Mouse (Mus musculus): ENCODE results near the gene Tmem205. TPM values are rescaled to one million over a fixed set of nuclear protein-coding genes. Genes with fewer than 3 reads are reported as not detected.
A peak's percentile ranks its signal among the peaks of the same experiment; 100 is the strongest.

Tmem205 gene
- polyA plus RNA-seq (2016; fragmentation: Nextera tagmentation; extraction: Ambion mirVana) = 38.3 and 38.4 TPM in 2 replicates

DNA sequence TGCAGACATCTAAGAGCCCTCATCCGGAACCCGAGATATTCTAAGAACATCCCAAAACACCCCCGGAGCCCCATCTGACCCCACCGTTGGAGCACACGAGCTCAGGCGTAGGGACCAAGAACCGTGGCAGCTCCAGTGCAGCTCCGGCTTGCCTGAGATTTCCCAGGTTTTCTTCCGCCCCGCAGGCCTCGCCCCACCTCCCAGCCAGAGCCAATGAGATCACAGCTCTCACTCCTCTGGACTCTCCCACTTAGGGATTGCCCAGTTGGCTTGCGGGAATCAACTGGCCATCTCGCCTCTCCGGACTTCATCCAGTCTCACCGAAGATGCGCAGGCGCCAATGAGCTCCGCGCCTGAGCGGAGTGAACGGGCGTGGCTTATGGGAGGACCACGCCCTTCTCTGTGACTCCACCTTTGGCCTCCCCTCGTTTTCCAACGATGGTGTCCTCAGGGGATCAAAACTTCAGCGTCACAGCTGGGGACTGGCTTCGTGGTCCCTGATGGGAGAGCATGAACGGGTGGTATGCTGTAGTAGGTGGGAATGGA is at the start of gene Tmem205, which contains the start of gene Ccdc159:
Gene Tmem205 (minus strand): TSS at position 349 of the 546 bp plus-strand sequence.
Gene Ccdc159 (plus strand): TSS at position 264 of the 546 bp plus-strand sequence.
- Histone ChIP-seq H3K4me2 (peak within 1 kb of the TSS; percentile 76), H3K27me3 (replicated peaks) (no peaks in the 10 kb centered on the region), H3K4me3 (peak within 1 kb of the TSS; percentile 60), H3K9me3 (replicated peaks) (no peaks in the 10 kb centered on the region), H3K9ac (peak within 1 kb of the TSS; percentile 76), H3K36me3 (no peaks in the 10 kb centered on the region; the same call in 1 of the 2 replicates), H3K4me1 (replicated peaks) (peaks cover 40% of the 10 kb centered on the region), H3K27ac (ENCODE audit: poor library complexity, severe bottlenecking) (peak within 1 kb of the TSS; percentile 37)
- peak; percentile 91 for ATAC-seq (ENCODE audit: insufficient number of reproducible peaks, low FRiP score)
- under 1% methylated on average over 28 of the region's 28 CpGs for WGBS

GRCm38 (mm10) chr9:21976626-21977175 is 49.3 kb upstream of the Tmem205 start:
- WGBS = 87% methylated on average over 10 of the region's 10 CpGs
- Histone ChIP-seq H3K27ac (ENCODE audit: poor library complexity, severe bottlenecking) (no peak overlapping the region), H3K4me3 (no peak overlapping the region), H3K9me3 (replicated peaks) (peaks cover 4% of the 10 kb centered on the region; the same call in 1 of the 2 replicates), H3K4me2 (no peak overlapping the region), H3K36me3 (no peaks in the 10 kb centered on the region), H3K27me3 (replicated peaks) (peaks cover 23% of the 10 kb centered on the region), H3K9ac (no peak overlapping the region), H3K4me1 (replicated peaks) (no peaks in the 10 kb centered on the region)
- ATAC-seq (ENCODE audit: insufficient number of reproducible peaks, low FRiP score) = no peak

GRCm38 (mm10) chr9:21969304-21969703 is 41.9 kb upstream of the Tmem205 start:
- Histone ChIP-seq H3K4me3 (no peak overlapping the region), H3K4me1 (replicated peaks) (no peaks in the 10 kb centered on the region), H3K27ac (ENCODE audit: poor library complexity, severe bottlenecking) (no peak overlapping the region), H3K9ac (no peak overlapping the region), H3K36me3 (no peaks in the 10 kb centered on the region), H3K27me3 (replicated peaks) (no peaks in the 10 kb centered on the region), H3K4me2 (no peak overlapping the region), H3K9me3 (replicated peaks) (no peaks in the 10 kb centered on the region)
- 85% methylated on average over 4 of the region's 4 CpGs for WGBS
- no peak for ATAC-seq (ENCODE audit: insufficient number of reproducible peaks, low FRiP score)

DNA sequence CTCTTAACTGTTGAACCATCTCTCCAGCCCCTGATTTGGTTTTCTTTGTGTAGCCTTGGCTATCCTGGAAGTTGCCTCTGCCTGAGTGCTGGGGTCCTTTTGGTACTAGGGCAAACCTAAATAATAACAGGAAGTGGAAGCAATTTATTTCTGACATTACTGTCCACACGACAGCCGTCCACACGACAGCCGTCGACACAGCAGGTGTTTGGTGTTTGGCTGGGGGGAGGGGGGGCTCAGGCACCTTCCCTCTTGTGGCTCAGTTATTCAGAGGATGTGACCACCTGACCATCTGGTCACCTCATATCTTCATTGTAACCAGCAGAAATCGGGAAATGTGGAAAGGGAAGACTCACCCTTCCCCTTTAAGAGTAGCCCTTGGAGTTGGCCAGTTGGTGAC is 41.5 kb upstream of the Tmem205 start:
- Histone ChIP-seq H3K4me3 (no peak overlapping the region), H3K9ac (no peak overlapping the region), H3K4me2 (no peak overlapping the region), H3K36me3 (no peaks in the 10 kb centered on the region), H3K4me1 (replicated peaks) (peaks cover 3% of the 10 kb centered on the region), H3K9me3 (replicated peaks) (no peaks in the 10 kb centered on the region), H3K27me3 (replicated peaks) (no peaks in the 10 kb centered on the region), H3K27ac (ENCODE audit: poor library complexity, severe bottlenecking) (no peak overlapping the region)
- no peak for ATAC-seq (ENCODE audit: insufficient number of reproducible peaks, low FRiP score)
- WGBS = 61% methylated on average over 6 of the region's 6 CpGs

DNA sequence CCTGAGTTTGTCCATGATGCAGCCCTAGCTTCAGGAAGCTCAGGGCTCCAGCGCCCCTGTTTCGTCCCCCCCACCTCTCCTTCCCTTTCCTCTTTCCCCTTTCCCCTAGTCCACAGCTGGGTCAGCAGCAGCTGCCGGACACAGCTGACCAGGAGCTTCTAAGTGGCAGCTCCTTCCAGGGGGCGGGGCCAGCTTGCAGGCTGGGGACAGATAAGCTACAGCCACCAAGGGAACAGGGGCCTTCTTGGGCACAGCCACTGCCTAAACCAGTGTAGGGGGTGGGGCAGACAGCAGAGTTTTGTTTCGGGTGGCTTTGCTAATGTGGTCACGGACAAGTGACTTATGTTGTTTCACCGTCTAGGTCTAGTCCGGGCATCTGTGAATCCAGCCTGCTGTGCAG is 36.1 kb upstream of the Tmem205 start, which contains the start of gene Epor:
Gene Epor (minus strand): TSS at position 90 of the 400 bp plus-strand sequence.
- peak within 1 kb of the TSS; percentile 55 for H3K4me3 ChIP-seq
- peaks cover 26% of the 10 kb centered on the region for H3K27me3 ChIP-seq (replicated peaks)
- ATAC-seq (ENCODE audit: insufficient number of reproducible peaks, low FRiP score) = peak; percentile 89
- peak within 1 kb of the TSS; percentile 49 for H3K9ac ChIP-seq
- 5% methylated on average over 8 of the region's 8 CpGs for WGBS
- peaks cover 10% of the 10 kb centered on the region for H3K36me3 ChIP-seq
- no peaks in the 10 kb centered on the region for H3K9me3 ChIP-seq (replicated peaks)
- H3K4me2 ChIP-seq = peak within 1 kb of the TSS; percentile 92
- peaks cover 38% of the 10 kb centered on the region for H3K4me1 ChIP-seq (replicated peaks)
- peak within 1 kb of the TSS; percentile 61 for H3K27ac ChIP-seq (ENCODE audit: poor library complexity, severe bottlenecking)

DNA sequence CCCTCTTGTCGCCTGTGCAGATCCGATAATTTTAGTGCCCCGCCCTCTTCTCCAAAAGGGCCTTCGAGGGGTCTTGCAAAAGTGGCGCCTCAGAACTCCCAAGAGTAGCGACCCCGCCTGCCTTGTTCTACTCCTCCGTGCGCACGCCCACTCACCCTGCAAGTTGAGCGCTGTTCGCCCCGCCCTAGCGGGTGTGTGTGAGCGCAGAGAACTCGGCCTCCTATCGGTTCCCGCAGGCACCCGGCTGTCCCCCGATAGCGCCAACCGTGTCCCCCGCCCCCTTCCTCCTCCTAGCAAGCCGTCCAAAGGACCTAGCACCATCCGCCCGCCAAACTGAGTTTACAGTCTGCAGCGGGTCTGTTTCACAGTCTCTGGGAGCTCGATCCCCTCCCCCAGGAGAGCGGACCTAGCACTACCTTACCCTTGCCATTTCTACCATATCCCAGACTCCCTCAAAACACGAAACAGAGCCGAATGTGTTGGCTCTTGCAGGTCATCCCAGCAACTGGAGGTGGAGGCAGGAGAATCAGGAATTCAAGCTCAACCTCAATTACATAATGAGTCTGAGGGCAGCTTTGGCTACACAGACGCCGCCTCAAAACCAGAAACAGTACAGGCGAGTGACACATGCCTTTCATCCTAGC is 35.2 kb upstream of the Tmem205 start:
- Histone ChIP-seq H3K4me1 (replicated peaks) (peaks cover 40% of the 10 kb centered on the region), H3K27me3 (replicated peaks) (peaks cover 26% of the 10 kb centered on the region), H3K9ac (peak overlapping the region; percentile 49), H3K36me3 (peaks cover 14% of the 10 kb centered on the region), H3K27ac (ENCODE audit: poor library complexity, severe bottlenecking) (peak overlapping the region; percentile 61), H3K4me2 (peak overlapping the region; percentile 92), H3K4me3 (peak overlapping the region; percentile 55), H3K9me3 (replicated peaks) (no peaks in the 10 kb centered on the region)
- ATAC-seq (ENCODE audit: insufficient number of reproducible peaks, low FRiP score) = peak; percentile 91
- 2% methylated on average over 34 of the region's 34 CpGs for WGBS

DNA sequence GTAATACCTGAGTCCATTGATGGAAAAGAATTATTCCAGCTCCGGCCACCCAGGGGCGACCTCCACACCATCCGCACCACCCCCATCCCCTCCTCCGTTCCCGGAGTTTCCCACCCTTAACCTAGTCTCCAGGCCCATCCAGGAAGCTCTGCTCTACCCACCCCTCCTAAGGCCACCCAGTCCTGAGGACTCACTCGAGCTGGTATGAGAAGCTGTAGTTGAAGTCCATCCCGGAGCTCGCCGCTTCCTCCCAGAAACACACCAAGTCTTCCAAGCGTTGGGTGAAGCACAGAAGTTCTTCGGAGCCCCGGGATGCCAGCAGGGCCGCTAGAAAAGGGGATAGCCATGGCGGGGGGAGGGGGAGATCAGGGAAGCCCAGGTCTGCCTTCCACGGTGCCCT is 34.7 kb upstream of the Tmem205 start:
- peak overlapping the region; percentile 61 for H3K27ac ChIP-seq (ENCODE audit: poor library complexity, severe bottlenecking)
- H3K36me3 ChIP-seq = peaks cover 18% of the 10 kb centered on the region
- H3K4me2 ChIP-seq = peak overlapping the region; percentile 92
- H3K9ac ChIP-seq = peak overlapping the region; percentile 49
- peaks cover 40% of the 10 kb centered on the region for H3K4me1 ChIP-seq (replicated peaks)
- no peaks in the 10 kb centered on the region for H3K9me3 ChIP-seq (replicated peaks)
- WGBS = under 1% methylated on average over 15 of the region's 15 CpGs
- peak overlapping the region; percentile 55 for H3K4me3 ChIP-seq
- ATAC-seq (ENCODE audit: insufficient number of reproducible peaks, low FRiP score) = no peak
- peaks cover 26% of the 10 kb centered on the region for H3K27me3 ChIP-seq (replicated peaks)

DNA sequence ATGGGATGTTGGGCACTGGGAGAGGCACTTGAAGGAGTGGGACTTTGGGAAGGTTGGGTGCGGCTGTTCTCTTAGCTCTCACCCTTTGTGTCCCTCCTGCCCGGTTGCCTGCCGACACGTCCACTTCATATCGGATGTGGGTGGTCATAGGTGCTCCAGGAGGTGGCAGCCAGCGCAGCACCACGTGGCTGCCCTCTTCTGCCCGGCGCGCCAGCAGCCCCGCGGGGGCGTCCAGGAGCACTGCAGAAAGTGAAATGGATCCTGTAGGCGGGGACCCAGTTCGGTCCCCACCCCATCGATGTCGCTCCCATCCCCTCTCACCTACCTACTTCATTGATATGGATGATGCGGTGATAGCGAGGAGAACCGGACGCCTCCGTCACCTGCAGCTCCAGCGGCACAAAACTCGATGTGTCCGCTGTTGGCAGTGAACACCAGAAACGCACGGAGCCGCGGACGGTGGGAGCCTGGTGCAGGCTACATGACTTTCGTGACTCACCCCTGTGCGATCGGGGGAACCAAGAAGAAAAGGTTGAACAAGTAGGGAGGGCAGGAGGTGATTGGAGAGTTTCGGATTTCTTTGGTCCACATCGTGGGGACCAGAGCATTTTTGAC is 34.1 kb upstream of the Tmem205 start:
- 3% methylated on average over 35 of the region's 35 CpGs for WGBS
- Histone ChIP-seq H3K27ac (ENCODE audit: poor library complexity, severe bottlenecking) (no peak overlapping the region), H3K9ac (peak overlapping the region; percentile 49), H3K4me1 (replicated peaks) (peaks cover 40% of the 10 kb centered on the region), H3K4me3 (peak overlapping the region; percentile 55), H3K4me2 (peak overlapping the region; percentile 92), H3K36me3 (peaks cover 18% of the 10 kb centered on the region), H3K27me3 (replicated peaks) (peaks cover 26% of the 10 kb centered on the region), H3K9me3 (replicated peaks) (no peaks in the 10 kb centered on the region)
- no peak for ATAC-seq (ENCODE audit: insufficient number of reproducible peaks, low FRiP score)

- H3K4me2 ChIP-seq = peak overlapping the region; percentile 92
- H3K4me1 ChIP-seq (replicated peaks) = peaks cover 40% of the 10 kb centered on the region
- ATAC-seq (ENCODE audit: insufficient number of reproducible peaks, low FRiP score) = no peak
- H3K27ac ChIP-seq (ENCODE audit: poor library complexity, severe bottlenecking) = no peak overlapping the region
- no peak overlapping the region for H3K9ac ChIP-seq
- peaks cover 26% of the 10 kb centered on the region for H3K27me3 ChIP-seq (replicated peaks)
- WGBS = 19% methylated on average over 26 of the region's 26 CpGs
- no peaks in the 10 kb centered on the region for H3K9me3 ChIP-seq (replicated peaks)
- peak overlapping the region; percentile 55 for H3K4me3 ChIP-seq
- H3K36me3 ChIP-seq = peaks cover 18% of the 10 kb centered on the region
These were observed 33.3 kb upstream of the Tmem205 start for GRCm38 (mm10) chr9:21960558-21961208.

DNA sequence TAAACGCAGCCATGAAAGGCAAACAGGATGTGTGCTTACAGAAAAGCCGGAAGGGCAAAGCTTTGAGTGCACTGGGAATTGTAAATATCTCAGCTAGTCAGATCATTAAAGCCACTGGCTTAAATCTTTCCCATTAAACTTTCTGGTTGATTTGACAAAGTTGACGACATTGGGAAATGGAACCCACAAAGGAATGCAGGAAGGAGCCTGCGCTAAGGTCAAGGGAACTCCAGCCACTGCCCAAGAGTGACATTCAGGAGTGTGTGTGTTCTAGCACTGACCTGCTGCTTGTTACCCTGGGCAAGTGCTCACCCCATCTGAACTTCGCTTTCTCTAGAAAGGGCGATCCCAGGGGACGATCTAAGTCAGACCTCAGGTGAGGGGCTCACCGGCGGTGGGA is 32.8 kb upstream of the Tmem205 start:
- peak overlapping the region; percentile 55; the same call in 1 of the 2 replicates for H3K4me3 ChIP-seq

More for the DNA sequence above, 32.8 kb upstream of the Tmem205 start:
- whole genome bisulfite sequencing = 53% methylated on average over 9 of the region's 9 CpGs
- Histone ChIP-seq H3K9me3 (replicated peaks) (no peaks in the 10 kb centered on the region), H3K4me2 (peak overlapping the region; percentile 92), H3K4me1 (replicated peaks) (peaks cover 40% of the 10 kb centered on the region), H3K27ac (ENCODE audit: poor library complexity, severe bottlenecking) (no peak overlapping the region), H3K9ac (no peak overlapping the region), H3K36me3 (peaks cover 18% of the 10 kb centered on the region), H3K27me3 (replicated peaks) (peaks cover 26% of the 10 kb centered on the region)
- no peak for ATAC-seq (ENCODE audit: insufficient number of reproducible peaks, low FRiP score)

All from heart, embryonic 12.5 days (tissue).